Mouse (Mus musculus) intestine, postnatal 0 days (tissue): ENCODE results near the gene Slc6a9. TPM values are rescaled to one million over a fixed set of nuclear protein-coding genes. Genes with fewer than 3 reads are reported as not detected.

Experiments used
- ATAC-seq: fragments of 200-750 bp; cut with Nextera tagmentation; 2 replicates; pipeline ENCODE4 v1.8.0; 2017; ENCODE audit warnings: mild to moderate bottlenecking, moderate TSS enrichment, moderate library complexity
- H3K27ac ChIP-seq: fragments of 300-500 bp; sonication (generic); 2 replicates; pipeline ENCODE4 v1.5.1; 2014; ENCODE audit warnings: mild to moderate bottlenecking, low read depth, low read length, moderate library complexity
- H3K27me3 ChIP-seq: fragments of 300-500 bp; sonication (generic); replicated peaks from 2 replicates; pipeline ENCODE4 v1.6.1; 2014; ENCODE audit warnings: low read length, mixed read lengths; ENCODE audit not compliant: control insufficient read depth, insufficient read depth
- H3K36me3 ChIP-seq: fragments of 300-500 bp; sonication (generic); 2 replicates; pipeline ENCODE4 v1.6.1; 2014; ENCODE audit warnings: mild to moderate bottlenecking, moderate library complexity; ENCODE audit not compliant: control insufficient read depth, insufficient read depth
- H3K4me1 ChIP-seq: fragments of 300-500 bp; sonication (generic); replicated peaks from 2 replicates; pipeline ENCODE4 v1.6.1; 2014; ENCODE audit warnings: antibody characterized with exemption, low read length, mixed read lengths; ENCODE audit not compliant: control insufficient read depth, insufficient read depth
- H3K4me2 ChIP-seq: fragments of 300-500 bp; sonication (generic); replicated peaks from 2 replicates; pipeline ENCODE4 v1.6.1; 2014; ENCODE audit warnings: low read depth, mild to moderate bottlenecking, moderate library complexity
- H3K4me3 ChIP-seq: fragments of 300-500 bp; sonication (generic); 2 replicates; pipeline ENCODE4 v1.5.1; 2014; ENCODE audit warnings: low read depth, low read length
- H3K9ac ChIP-seq: fragments of 300-500 bp; sonication (generic); 2 replicates; pipeline ENCODE4 v1.6.1; 2014; ENCODE audit warnings: mild to moderate bottlenecking, low read depth, low read length
- H3K9me3 ChIP-seq: fragments of 300-500 bp; sonication (generic); 2 replicates; pipeline ENCODE4 v1.6.1; 2016; ENCODE audit warnings: mixed run types; ENCODE audit not compliant: control insufficient read depth
- CTCF ChIP-seq: sonication (generic); IDR thresholded peaks from 2 replicates; pipeline ENCODE4 v1.5.1; 2016; ENCODE audit warnings: low read depth, mild to moderate bottlenecking, control low read depth, antibody characterized with exemption, moderate library complexity
- whole genome bisulfite sequencing: fragments of 180-500 bp; shearing (Covaris S2); extraction: QIAGEN DNeasy Blood & Tissue Kit; methylation state at CpG from one replicate; pipeline ENCODE4 v1.1.7; 2014; 5-methylcytosine and 5-hydroxymethylcytosine counted together
- polyA plus RNA-seq: library from polyadenylated mRNA; unstranded; fragments of >200 nt; fragmentation: Nextera tagmentation; extraction: Ambion mirVana; gene quantifications from 2 replicates; pipeline ENCODE4 v1.2.1, GENCODE M21; 2015

Gene Slc6a9
- polyA plus RNA-seq, 1 experiment from 2014 or later: 4.9 TPM

DNA sequence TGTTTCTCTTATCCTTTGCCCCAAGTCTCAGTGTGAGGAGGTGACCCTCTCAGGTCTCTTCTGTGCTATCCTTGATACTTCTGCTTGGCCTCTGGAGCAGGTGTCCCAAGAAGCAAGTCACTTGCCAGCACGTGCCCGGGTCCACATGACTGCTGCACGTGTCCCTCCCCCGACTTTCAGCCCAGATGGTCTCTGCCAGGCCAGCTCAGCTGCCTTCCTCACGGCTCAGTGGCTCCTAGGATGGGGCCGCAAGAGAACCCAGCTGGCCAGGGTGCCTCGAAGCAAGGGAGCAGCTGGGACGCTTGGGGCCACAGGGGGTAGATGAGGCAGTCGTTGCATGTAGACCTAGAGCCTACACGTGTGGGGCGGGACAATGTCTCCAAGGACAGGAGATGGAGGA, 11.0 kb downstream of the Slc6a9 start:
- Histone ChIP-seq H3K4me1 (no peaks in the 10 kb centered on the region), H3K4me2 (no peak overlapping the region), H3K27me3 (no peaks in the 10 kb centered on the region), H3K4me3 (no peak overlapping the region), H3K9me3 (no peaks in the 10 kb centered on the region), H3K36me3 (no peaks in the 10 kb centered on the region; the same call in 1 of the 2 replicates), H3K27ac (no peak overlapping the region), H3K9ac (no peak overlapping the region)
- 84% methylated on average over 11 of the region's 11 CpGs for WGBS
- ATAC-seq: no peak
- TF ChIP-seq CTCF: no peak

DNA sequence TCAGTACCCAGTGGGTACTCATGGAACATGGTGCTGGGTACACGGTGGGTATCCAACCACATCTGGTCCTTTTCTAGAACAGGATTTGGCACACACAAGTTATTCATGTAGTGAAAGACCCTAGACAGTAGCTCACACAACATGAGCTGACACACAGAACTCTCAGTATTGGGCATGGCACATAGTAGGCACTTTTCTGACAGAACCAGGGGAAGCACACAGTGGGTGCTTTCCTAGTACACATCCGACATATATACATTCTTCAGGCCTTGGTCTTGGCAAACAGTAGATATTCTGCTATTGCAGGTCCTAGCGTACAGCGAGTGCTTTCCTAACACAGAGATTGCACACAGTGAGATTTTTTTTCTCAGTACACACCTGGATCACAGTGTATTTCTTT, 12.0 kb downstream of the Slc6a9 start:
- H3K4me2 ChIP-seq: no peak overlapping the region
- H3K4me3 ChIP-seq: no peak overlapping the region
- no peak for TF ChIP-seq CTCF
- H3K4me1 ChIP-seq: no peaks in the 10 kb centered on the region
- no peaks in the 10 kb centered on the region for H3K9me3 ChIP-seq
- ATAC-seq: no peak
- no peak overlapping the region for H3K9ac ChIP-seq
- no peaks in the 10 kb centered on the region for H3K27me3 ChIP-seq
- H3K36me3 ChIP-seq: no peaks in the 10 kb centered on the region; the same call in 1 of the 2 replicates
- H3K27ac ChIP-seq: no peak overlapping the region
- WGBS: 95% methylated on average over 4 of the region's 4 CpGs

DNA sequence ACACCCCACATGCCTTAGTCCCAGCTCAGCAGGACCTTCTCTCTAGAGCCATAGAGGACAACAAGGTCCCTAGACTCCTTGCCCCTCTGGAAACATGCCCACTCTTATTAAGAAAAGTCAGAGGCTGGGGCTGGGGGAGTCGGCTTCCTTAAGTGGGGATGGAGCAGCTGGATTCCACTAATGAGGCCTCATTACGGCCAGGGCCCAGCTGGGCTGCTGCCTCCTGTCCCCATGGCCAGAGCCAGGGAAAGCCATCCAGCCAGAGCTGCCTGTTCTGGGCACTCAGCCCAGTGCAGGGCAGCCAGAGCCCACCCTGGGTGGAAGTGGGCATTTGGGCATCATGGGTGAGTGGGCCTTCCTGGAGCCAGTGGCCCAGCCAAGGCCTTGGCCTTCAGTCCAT, 12.7 kb downstream of the Slc6a9 start:
- no peak overlapping the region for H3K4me3 ChIP-seq

DNA sequence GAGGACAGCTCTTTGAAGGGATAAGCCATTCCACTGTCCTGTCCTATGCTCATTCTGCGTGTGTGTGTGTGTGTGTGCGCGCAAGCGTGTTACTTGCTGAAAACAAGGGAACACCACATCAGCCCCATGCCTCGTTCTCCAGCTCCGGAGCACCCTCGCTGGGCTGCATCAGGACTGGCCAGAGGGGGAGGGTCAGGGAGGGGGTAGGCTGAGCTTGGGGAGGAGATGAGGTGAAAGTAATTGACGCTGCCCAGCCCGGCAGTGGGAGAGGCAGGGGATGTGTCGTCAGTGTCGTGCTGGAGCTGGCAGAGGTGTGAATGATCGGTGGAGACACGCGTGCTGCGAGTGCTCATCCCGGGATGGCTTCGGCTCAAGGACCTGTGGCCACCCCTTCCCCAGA, 14.8 kb downstream of the Slc6a9 start:
- no peaks in the 10 kb centered on the region for H3K9me3 ChIP-seq
- H3K27me3 ChIP-seq: no peaks in the 10 kb centered on the region
- 71% methylated on average over 17 of the region's 17 CpGs for WGBS
- no peak overlapping the region for H3K9ac ChIP-seq
- TF ChIP-seq CTCF: no peak
- ATAC-seq: no peak
- no peak overlapping the region for H3K4me2 ChIP-seq
- H3K4me3 ChIP-seq: no peak overlapping the region
- H3K27ac ChIP-seq: no peak overlapping the region
- H3K36me3 ChIP-seq: no peaks in the 10 kb centered on the region; the same call in 1 of the 2 replicates
- no peaks in the 10 kb centered on the region for H3K4me1 ChIP-seq

More for the DNA sequence above, 12.7 kb downstream of the Slc6a9 start:
- no peaks in the 10 kb centered on the region for H3K27me3 ChIP-seq
- no peak for ATAC-seq
- no peak for TF ChIP-seq CTCF
- no peaks in the 10 kb centered on the region; the same call in 1 of the 2 replicates for H3K36me3 ChIP-seq
- no peak overlapping the region for H3K27ac ChIP-seq
- H3K9me3 ChIP-seq: no peaks in the 10 kb centered on the region
- H3K4me1 ChIP-seq: no peaks in the 10 kb centered on the region
- H3K4me2 ChIP-seq: no peak overlapping the region
- no peak overlapping the region for H3K9ac ChIP-seq
- WGBS: 66% methylated on average over 2 of the region's 2 CpGs

DNA sequence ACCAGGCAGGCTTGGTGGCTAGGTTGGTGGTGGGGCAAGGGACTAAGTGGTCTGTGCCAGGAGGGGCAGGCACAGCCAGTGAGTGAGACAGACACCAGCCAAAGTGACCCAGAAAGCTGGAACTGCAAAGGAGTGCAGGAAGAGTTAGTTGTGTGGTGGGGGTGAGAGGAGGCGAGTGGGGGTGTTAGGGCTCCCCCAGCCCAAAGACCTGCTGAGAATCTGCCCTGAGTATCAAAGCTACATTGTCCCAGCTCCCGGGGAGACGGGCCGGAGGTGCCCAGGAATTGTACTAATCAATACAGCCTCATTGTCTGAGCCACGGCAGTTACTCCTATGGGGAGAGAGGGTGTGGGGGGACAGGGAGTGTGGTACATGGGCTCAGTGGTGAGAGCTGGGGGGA, 15.2 kb downstream of the Slc6a9 start:
- H3K9ac ChIP-seq: no peak overlapping the region
- no peaks in the 10 kb centered on the region for H3K27me3 ChIP-seq
- H3K27ac ChIP-seq: no peak overlapping the region
- H3K36me3 ChIP-seq: no peaks in the 10 kb centered on the region; the same call in 1 of the 2 replicates
- H3K4me1 ChIP-seq: no peaks in the 10 kb centered on the region
- ATAC-seq: no peak
- 88% methylated on average over 5 of the region's 5 CpGs for WGBS
- TF ChIP-seq CTCF: no peak
- no peak overlapping the region for H3K4me3 ChIP-seq
- no peaks in the 10 kb centered on the region for H3K9me3 ChIP-seq
- H3K4me2 ChIP-seq: no peak overlapping the region

DNA sequence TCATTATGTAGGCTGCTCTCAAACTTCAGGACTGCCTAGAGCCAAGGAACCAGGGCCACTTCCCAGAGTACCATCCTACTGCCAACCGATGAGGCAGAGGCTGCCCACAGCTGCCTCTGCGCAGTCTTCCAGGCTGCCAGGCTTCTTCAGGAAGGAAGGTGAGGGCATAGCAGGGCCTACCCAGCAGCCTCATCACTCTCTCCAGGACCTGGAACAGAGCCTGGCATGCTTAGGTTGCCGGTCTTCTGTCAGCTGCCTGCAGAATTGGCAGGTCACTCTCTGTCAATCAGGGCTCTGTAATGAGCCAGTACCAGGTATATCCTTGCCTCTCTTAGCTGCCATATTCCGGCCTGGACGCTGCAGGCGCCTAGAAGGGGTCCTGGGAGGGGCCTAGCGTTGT, 15.9 kb downstream of the Slc6a9 start:
- no peak for ATAC-seq
- H3K9me3 ChIP-seq: no peaks in the 10 kb centered on the region
- no peaks in the 10 kb centered on the region; the same call in 1 of the 2 replicates for H3K36me3 ChIP-seq
- no peak overlapping the region for H3K4me2 ChIP-seq
- no peak overlapping the region for H3K9ac ChIP-seq
- H3K4me3 ChIP-seq: no peak overlapping the region
- no peak overlapping the region for H3K27ac ChIP-seq
- no peak for TF ChIP-seq CTCF
- no peaks in the 10 kb centered on the region for H3K27me3 ChIP-seq
- 90% methylated on average over 7 of the region's 7 CpGs for WGBS
- H3K4me1 ChIP-seq: no peaks in the 10 kb centered on the region

DNA sequence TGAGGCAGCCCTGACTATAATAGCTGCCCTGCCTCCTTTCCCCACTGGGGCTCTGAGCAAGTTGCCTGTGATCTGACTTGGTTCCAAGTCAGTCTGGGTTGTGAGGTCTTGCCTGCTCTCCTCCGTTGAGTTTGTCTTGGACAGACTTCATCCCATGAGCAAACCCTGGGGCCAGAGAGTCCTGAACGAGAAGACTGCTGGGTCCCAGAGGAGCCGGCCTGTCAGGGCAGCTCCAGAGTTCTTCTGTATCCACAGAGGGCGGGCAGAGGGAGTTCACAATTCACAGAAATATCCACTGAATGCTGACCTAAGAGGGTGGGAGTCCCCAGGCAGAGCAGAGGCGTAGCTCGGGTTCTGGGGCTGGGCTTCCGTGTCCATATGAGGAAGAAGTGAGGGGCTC, 16.6 kb downstream of the Slc6a9 start:
- Histone ChIP-seq H3K9me3 (no peaks in the 10 kb centered on the region), H3K36me3 (no peaks in the 10 kb centered on the region; the same call in 1 of the 2 replicates), H3K9ac (no peak overlapping the region), H3K4me2 (no peak overlapping the region), H3K4me1 (no peaks in the 10 kb centered on the region), H3K27ac (no peak overlapping the region), H3K27me3 (no peaks in the 10 kb centered on the region), H3K4me3 (no peak overlapping the region)
- 79% methylated on average over 7 of the region's 7 CpGs for WGBS
- TF ChIP-seq CTCF: no peak
- ATAC-seq: no peak
